Mouse (Mus musculus) erythroblast, embryonic 14.5 days (primary cell): Measurements from ENCODE around the gene Ppargc1a. TPM values are rescaled to one million over a fixed set of nuclear protein-coding genes. Genes with fewer than 3 reads are reported as not detected.

Source experiments
- H3K27me3 ChIP-seq: 2 replicates; pipeline ENCODE4 v1.6.1; 2012; ENCODE audit warnings: inconsistent platforms; ENCODE audit not compliant: control insufficient read depth
- H3K36me3 ChIP-seq: 2 replicates; pipeline ENCODE4 v1.6.1; 2012; ENCODE audit warnings: mild to moderate bottlenecking, inconsistent platforms; ENCODE audit not compliant: control insufficient read depth
- H3K4me1 ChIP-seq: 2 replicates; pipeline ENCODE4 v1.6.1; 2012; ENCODE audit warnings: inconsistent platforms; ENCODE audit not compliant: control insufficient read depth
- H3K4me3 ChIP-seq: replicated peaks from 2 replicates; pipeline ENCODE3; 2012; ENCODE audit warnings: moderate library complexity, mild to moderate bottlenecking, inconsistent platforms
- H3K9me3 ChIP-seq: 2 replicates; pipeline ENCODE4 v1.6.1; 2012; ENCODE audit warnings: low read length, inconsistent platforms, mixed read lengths; ENCODE audit not compliant: control insufficient read depth
- GATA1 ChIP-seq: IDR thresholded peaks from 2 replicates; pipeline ENCODE4 v1.6.1; 2012; ENCODE audit warnings: low read length, inconsistent platforms, mixed read lengths
- TAL1 ChIP-seq: IDR thresholded peaks from 3 replicates; pipeline ENCODE4 v1.6.1; 2012; ENCODE audit warnings: low read length, inconsistent platforms, mixed read lengths
- polyA plus RNA-seq: library from polyadenylated mRNA; stranded (reverse); fragments of >175 nt; gene quantifications from 2 replicates; pipeline ENCODE4 v1.2.3, GENCODE M21; 2012

Ppargc1a gene
- polyA plus RNA-seq, 1 experiment = not detected

DNA sequence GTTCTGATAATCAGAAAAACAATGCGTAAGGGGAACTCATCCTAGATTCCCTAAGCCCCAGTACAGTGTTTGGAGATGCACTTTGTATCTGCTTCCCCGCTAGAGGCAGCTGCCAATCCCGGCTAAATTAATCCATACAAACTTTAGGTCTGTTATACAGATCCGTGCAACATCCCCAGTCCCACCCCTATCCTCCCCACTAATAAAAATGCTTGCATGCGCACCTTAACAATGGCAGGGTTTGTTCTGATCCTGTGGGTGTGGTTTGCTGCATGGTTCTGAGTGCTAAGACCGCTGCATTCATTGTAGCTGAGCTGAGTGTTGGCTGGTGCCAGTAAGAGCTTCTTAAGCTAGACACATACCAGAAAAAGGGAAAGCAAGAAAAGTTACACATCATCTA, 72.1 kb downstream of the Ppargc1a start:
- no peak for TF ChIP-seq GATA1
- Histone ChIP-seq H3K4me3 (no peak overlapping the region), H3K9me3 (no peaks in the 10 kb centered on the region), H3K36me3 (no peaks in the 10 kb centered on the region), H3K4me1 (no peaks in the 10 kb centered on the region), H3K27me3 (peaks cover 3% of the 10 kb centered on the region; the same call in 1 of the 2 replicates)

DNA sequence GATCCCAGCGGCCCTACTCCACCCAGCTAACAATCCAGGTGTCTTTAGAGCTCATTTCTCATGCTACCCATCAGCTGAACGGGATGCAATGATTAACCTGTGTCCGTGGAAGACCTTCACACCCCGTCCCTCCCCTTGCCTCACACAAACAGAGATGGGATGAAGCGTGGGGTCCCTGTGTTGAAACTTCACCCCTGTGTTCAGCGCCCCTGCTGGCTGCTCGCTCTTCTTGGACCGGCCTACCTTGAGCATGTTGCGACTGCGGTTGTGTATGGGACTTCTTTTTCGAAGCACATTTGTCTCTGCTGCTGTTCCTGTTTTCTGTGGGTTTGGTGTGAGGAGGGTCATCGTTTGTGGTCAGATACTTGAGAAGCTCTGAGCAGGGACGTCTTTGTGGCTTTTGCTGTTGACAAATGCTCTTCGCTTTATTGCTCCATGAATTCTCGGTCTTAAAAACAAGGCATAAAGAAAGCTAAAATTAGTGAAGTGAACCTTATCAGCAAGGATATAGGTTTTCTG, 73.1 kb downstream of the Ppargc1a start:
- TF ChIP-seq TAL1 = no peak
- no peak for TF ChIP-seq GATA1
- H3K27me3 ChIP-seq = peaks cover 3% of the 10 kb centered on the region; the same call in 1 of the 2 replicates
- no peaks in the 10 kb centered on the region for H3K4me1 ChIP-seq
- H3K4me3 ChIP-seq = no peak overlapping the region
- H3K9me3 ChIP-seq = no peaks in the 10 kb centered on the region
- no peaks in the 10 kb centered on the region for H3K36me3 ChIP-seq

DNA sequence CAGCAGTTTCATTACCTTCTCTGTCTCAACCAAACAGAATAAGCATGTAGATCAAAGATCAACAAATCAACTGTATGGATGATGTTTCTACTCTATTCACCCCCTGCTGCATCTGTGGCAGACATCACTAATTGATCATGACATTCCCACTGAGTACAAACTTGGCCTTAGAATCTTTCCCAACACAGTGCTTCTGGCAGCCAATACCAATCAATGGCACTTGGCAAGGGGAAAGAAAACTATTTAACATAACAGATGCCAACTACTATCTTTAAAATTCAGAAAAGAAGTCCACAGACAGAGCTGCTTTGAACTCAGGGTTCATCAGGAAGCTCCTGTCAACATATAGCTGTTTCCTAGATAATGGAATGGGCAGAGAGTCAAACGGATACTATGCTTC, 83.8 kb downstream of the Ppargc1a start:
- Histone ChIP-seq H3K36me3 (no peaks in the 10 kb centered on the region), H3K27me3 (no peaks in the 10 kb centered on the region), H3K9me3 (peaks cover 2% of the 10 kb centered on the region; the same call in 1 of the 2 replicates), H3K4me1 (no peaks in the 10 kb centered on the region), H3K4me3 (no peak overlapping the region)
- TF ChIP-seq TAL1 (no peak), GATA1 (no peak)

DNA sequence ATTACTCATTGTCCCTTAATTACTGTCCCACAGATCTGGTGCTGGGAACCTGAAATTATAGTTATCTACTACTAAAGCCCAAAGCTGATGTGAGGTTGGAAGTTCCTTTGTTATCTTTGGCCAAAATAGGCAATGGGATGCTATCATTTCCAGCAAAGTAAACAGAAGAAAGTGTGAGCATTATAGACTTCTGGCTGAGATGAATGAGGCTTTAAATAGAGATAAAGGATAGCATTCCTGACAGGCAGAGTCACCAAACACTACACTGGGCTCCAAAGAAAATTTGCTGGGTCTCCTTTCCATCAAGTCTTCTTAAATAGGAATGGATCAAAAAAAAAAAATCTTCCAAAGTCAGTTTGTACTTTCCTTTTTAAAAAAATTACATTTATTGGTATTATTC, 87.7 kb downstream of the Ppargc1a start:
- no peaks in the 10 kb centered on the region for H3K27me3 ChIP-seq
- H3K4me1 ChIP-seq = no peaks in the 10 kb centered on the region
- H3K36me3 ChIP-seq = no peaks in the 10 kb centered on the region
- no peaks in the 10 kb centered on the region for H3K9me3 ChIP-seq
- TF ChIP-seq GATA1 = no peak
- TF ChIP-seq TAL1 = no peak
- H3K4me3 ChIP-seq = no peak overlapping the region

DNA sequence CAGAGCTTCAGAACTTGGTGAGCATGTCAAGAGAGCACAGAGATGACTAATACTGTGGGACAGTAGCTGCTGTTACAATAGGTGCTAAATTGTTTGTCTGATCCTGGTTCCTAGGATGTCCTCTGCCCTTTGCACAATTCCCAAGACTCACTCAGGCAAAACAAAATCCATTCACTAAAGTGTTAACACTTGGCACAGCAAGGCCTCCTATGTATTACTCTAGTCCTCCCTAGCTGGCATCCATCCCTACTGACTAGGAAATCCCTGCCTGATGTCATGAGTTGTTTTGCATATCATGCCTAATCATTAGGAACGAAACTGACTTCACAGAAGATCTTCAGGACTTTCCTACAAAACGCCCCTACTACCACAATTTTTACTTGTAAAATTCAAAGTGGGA, 88.1 kb downstream of the Ppargc1a start:
- no peaks in the 10 kb centered on the region for H3K9me3 ChIP-seq
- H3K36me3 ChIP-seq = no peaks in the 10 kb centered on the region
- H3K4me1 ChIP-seq = no peaks in the 10 kb centered on the region
- H3K27me3 ChIP-seq = no peaks in the 10 kb centered on the region
- no peak overlapping the region for H3K4me3 ChIP-seq
- TF ChIP-seq TAL1 = no peak
- TF ChIP-seq GATA1 = no peak

DNA sequence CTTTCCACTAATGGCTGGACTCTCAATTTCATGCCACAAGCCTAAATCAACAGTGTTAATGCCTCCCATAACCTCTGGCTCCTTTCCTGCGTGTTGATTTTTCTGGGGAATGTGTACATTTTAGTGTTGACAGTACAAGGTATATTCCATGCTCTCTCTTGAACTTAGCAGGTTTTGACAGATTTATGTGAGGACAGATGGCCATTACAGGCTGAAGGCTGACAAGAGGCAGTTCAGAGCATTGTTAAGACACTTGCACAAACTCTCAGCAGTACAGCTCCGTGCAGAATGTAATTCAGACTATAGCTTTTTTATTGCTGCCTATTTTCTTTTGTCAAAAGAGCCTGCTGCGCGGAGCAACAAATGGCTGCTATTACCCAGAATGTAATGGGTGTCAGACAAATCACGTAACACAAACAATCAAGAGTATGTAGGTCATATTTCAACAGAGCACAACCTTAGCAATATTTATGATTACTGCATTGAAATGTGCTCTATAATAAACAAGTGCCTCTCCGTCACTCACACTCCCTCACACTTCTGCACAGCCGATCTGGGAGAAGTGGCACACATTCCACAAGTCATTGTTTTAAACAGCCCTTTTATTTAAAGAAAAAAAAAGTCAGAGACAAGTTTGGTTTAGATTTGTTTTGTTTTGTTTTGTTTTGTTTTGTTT, 89.1 kb downstream of the Ppargc1a start:
- H3K36me3 ChIP-seq = no peaks in the 10 kb centered on the region
- no peaks in the 10 kb centered on the region for H3K27me3 ChIP-seq
- H3K4me3 ChIP-seq = no peak overlapping the region
- H3K9me3 ChIP-seq = peaks cover 5% of the 10 kb centered on the region; the same call in 1 of the 2 replicates
- TF ChIP-seq GATA1 (no peak), TAL1 (no peak)
- H3K4me1 ChIP-seq = no peaks in the 10 kb centered on the region

DNA sequence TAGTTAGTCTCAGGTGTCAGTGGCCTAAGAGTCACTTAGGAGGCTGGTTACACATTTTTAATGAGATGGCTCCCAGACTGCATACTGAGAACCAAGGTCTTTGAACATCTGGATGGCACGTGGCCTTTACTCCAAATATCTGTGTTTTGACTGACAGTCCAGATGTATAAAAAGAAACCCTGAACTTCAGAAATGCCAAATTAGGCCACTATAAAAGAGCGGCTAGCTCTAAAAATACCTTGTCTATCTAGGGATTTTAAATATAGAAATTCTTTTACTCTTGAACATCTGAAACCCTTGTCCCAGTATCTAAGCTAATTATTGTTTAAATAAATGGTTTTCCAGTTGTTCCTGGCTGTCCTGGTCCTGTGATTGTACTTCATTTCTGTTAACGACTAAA, 90.4 kb downstream of the Ppargc1a start:
- Histone ChIP-seq H3K4me3 (no peak overlapping the region), H3K36me3 (no peaks in the 10 kb centered on the region), H3K27me3 (no peaks in the 10 kb centered on the region), H3K9me3 (peaks cover 10% of the 10 kb centered on the region; the same call in 1 of the 2 replicates), H3K4me1 (no peaks in the 10 kb centered on the region)
- TF ChIP-seq TAL1 (no peak), GATA1 (no peak)

DNA sequence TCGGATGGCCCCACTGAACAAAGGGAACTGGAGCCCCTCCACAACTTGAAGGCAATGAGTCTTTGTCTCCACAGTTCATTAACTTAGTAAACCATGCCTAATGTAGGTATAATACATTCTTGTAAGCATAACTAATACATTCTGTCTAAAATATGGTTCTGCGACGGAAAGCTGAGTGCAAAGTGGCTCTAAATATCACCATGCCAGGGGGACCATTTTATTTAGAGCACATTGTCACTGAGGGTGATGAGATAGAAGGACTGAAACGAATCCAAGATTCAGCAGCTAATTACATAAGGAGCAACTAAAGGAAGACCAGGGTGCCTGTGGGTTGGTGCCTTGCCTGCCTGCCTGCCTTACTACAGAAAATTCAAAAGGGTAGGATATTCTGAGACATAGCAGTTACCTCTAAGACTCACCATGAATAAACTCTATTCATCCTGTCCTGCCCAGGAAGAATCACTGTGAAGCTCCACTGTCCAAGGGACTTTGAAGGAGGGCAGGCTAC, 92.4 kb downstream of the Ppargc1a start:
- H3K36me3 ChIP-seq = no peaks in the 10 kb centered on the region
- H3K4me3 ChIP-seq = no peak overlapping the region
- H3K9me3 ChIP-seq = peaks cover 10% of the 10 kb centered on the region; the same call in 1 of the 2 replicates
- no peaks in the 10 kb centered on the region for H3K4me1 ChIP-seq
- no peaks in the 10 kb centered on the region for H3K27me3 ChIP-seq
- TF ChIP-seq GATA1 (no peak), TAL1 (no peak)

DNA sequence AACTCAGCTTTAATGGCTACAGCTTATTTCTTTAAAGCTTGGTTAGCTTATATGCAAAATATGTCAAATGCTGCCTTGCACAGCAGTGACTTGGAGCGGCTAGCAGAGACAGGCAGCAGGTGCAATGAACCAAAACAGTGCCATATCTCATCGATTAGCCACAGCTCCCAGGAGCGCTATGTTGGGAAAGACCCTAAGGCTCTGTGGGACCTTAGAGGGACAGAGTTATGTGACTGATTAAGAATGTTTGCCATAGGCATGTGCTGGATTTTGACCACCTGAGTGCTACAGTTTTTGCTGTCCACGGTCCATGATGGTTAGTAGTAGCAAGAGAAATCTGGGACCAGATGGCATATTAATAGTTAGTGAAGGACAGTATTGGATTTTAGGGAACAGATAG, 95.9 kb downstream of the Ppargc1a start:
- H3K27me3 ChIP-seq = no peaks in the 10 kb centered on the region
- no peaks in the 10 kb centered on the region for H3K4me1 ChIP-seq
- TF ChIP-seq GATA1 (no peak), TAL1 (no peak)
- no peaks in the 10 kb centered on the region for H3K36me3 ChIP-seq
- no peak overlapping the region for H3K4me3 ChIP-seq
- H3K9me3 ChIP-seq = peaks cover 10% of the 10 kb centered on the region; the same call in 1 of the 2 replicates
